27 mouse cellular contexts compared by ENCODE assay signal in genomic region chr14:75983891-75984290, GRCm38 (mm10). TPM values are rescaled to one million over a fixed set of nuclear protein-coding genes. Genes with fewer than 3 reads are reported as not detected.
DNase-seq lines count a peak whose midpoint lies in the region; ATAC-seq and TF ChIP-seq lines count a peak whose summit lies in the region.
"Had no signal": no experiment of that assay in that cellular context is flagged by ENCODE, and none has a peak within 500 bp of the region (broad histone marks: within the 10 kb centered on the region; RNA-seq: fewer than 3 reads in every experiment).

No protein-coding gene starts in this region.

- TF ChIP-seq CTCF in left cerebral cortex, adult 2 months (IDR thresholded peaks at IDR 0.05), result no peak

- H3K4me1 ChIP-seq in hindbrain, embryonic 15.5 days (replicated peaks), result peaks cover 22% of the 10 kb centered on the region
- H3K4me1 ChIP-seq in hindbrain, embryonic 11.5 days (replicated peaks; ENCODE audit: control insufficient read depth, insufficient read depth, low read length), result no peaks in the 10 kb centered on the region
- peaks cover 39% of the 10 kb centered on the region for H3K4me1 ChIP-seq in limb, embryonic 13.5 days
- H3K4me1 ChIP-seq: forebrain, embryonic 10.5 days; heart, embryonic 10.5 days; heart, embryonic 13.5 days had no signal

- no peaks in the 10 kb centered on the region for H3K36me3 ChIP-seq in hindbrain, embryonic 15.5 days
- no peaks in the 10 kb centered on the region for H3K36me3 ChIP-seq in hindbrain, embryonic 11.5 days (ENCODE audit: control insufficient read depth, insufficient read depth, low read length)
- H3K36me3 ChIP-seq in limb, embryonic 13.5 days, result no peaks in the 10 kb centered on the region
- H3K36me3 ChIP-seq: heart, embryonic 13.5 days had no signal

- H3K4me3 ChIP-seq in hindbrain, embryonic 15.5 days, result no peak overlapping the region
- H3K4me3 ChIP-seq in hindbrain, embryonic 11.5 days (ENCODE audit: low read depth, low read length), result no peak overlapping the region
- H3K4me3 ChIP-seq in left cerebral cortex, adult 2 months, result no peak overlapping the region
- no peak overlapping the region for H3K4me3 ChIP-seq in limb, embryonic 13.5 days
- H3K4me3 ChIP-seq: forebrain, embryonic 10.5 days; forebrain, embryonic 13.5 days; heart, adult 2 months; heart, embryonic 10.5 days; heart, embryonic 13.5 days had no signal

- DNase-seq in hindbrain, embryonic 11.5 days (ENCODE audit: low spot score), result no peak
- DNase-seq in left cerebral cortex, adult 2 months (ENCODE audit: extremely low spot score in 1 of 2, low spot score in 2 of 2), result no peak
- DNase-seq in left cerebral cortex, postnatal 10 days (ENCODE audit: extremely low spot score in 1 of 2, low spot score in 2 of 2), result no peak
- peak; percentile 59 for DNase-seq in brain, adult 2 months (ENCODE audit: low read depth, low spot score)
- DNase-seq in gastrocnemius, postnatal 14 days, result no peak
- DNase-seq: adrenal gland, adult 8-10 months; adrenal gland, postnatal 25 days; cerebellum, adult 18-20 months; cerebellum, adult 9-10 months; cerebellum, postnatal 14 days; gastrocnemius, postnatal 36 days; heart, adult 2 months; heart, postnatal 14 days; heart, postnatal 4 days had no signal

- no peaks in the 10 kb centered on the region for H3K27me3 ChIP-seq in hindbrain, embryonic 15.5 days
- no peaks in the 10 kb centered on the region for H3K27me3 ChIP-seq in hindbrain, embryonic 11.5 days (ENCODE audit: control insufficient read depth, insufficient read depth, low read length)
- no peaks in the 10 kb centered on the region for H3K27me3 ChIP-seq in limb, embryonic 13.5 days
- H3K27me3 ChIP-seq: forebrain, embryonic 13.5 days; heart, embryonic 13.5 days had no signal

- H3K4me2 ChIP-seq in hindbrain, embryonic 15.5 days, result no peak overlapping the region
- H3K4me2 ChIP-seq in hindbrain, embryonic 11.5 days (replicated peaks; ENCODE audit: low read depth, low read length), result no peak overlapping the region
- no peak overlapping the region for H3K4me2 ChIP-seq in limb, embryonic 13.5 days (replicated peaks)
- H3K4me2 ChIP-seq: forebrain, embryonic 13.5 days; heart, embryonic 13.5 days had no signal

- WGBS in hindbrain, embryonic 15.5 days, result 78% methylated on average over 2 of the region's 2 CpGs
- WGBS in hindbrain, embryonic 11.5 days, result 88% methylated on average over 2 of the region's 2 CpGs
- WGBS in limb, embryonic 13.5 days, result 75% methylated on average over 2 of the region's 2 CpGs

- intact Hi-C loops in left cerebral cortex, adult 2 months (cut with DNase I), result no loop called here
- intact Hi-C loops in left cerebral cortex, postnatal 10 days (cut with DNase I), result no loop called here
- intact Hi-C loops in gastrocnemius, postnatal 14 days (cut with DNase I; ENCODE audit: low total_unique reads), result no loop called here

- no peak overlapping the region for H3K9ac ChIP-seq in hindbrain, embryonic 15.5 days
- H3K9ac ChIP-seq in hindbrain, embryonic 11.5 days (ENCODE audit: low read depth, low read length), result no peak overlapping the region
- H3K9ac ChIP-seq in limb, embryonic 13.5 days, result no peak overlapping the region
- H3K9ac ChIP-seq: forebrain, embryonic 13.5 days; heart, embryonic 13.5 days had no signal

- no peak for ATAC-seq in hindbrain, embryonic 15.5 days (ENCODE audit: low FRiP score, low read depth)
- ATAC-seq in hindbrain, embryonic 11.5 days (ENCODE audit: low FRiP score), result no peak
- ATAC-seq in limb, embryonic 13.5 days (ENCODE audit: low FRiP score, low read depth), result no peak
- ATAC-seq in activated CD4-positive, CD25-positive, alpha-beta regulatory T cell, adult 4 months, result no peak
- ATAC-seq: CD4-positive, CD25-positive, alpha-beta regulatory T cell, adult 4 months; forebrain, embryonic 13.5 days; hindbrain, embryonic 16.5 days; inflammation-experienced regulatory T-cells, adult 6 months had no signal

- 0 out of 2 replicates have a peak overlapping the region, but pooled peaks have one; percentile 5 for H3K27ac ChIP-seq in hindbrain, embryonic 15.5 days (replicated peaks)
- H3K27ac ChIP-seq in hindbrain, embryonic 11.5 days (ENCODE audit: low read depth, low read length), result no peak overlapping the region
- H3K27ac ChIP-seq in left cerebral cortex, adult 2 months, result peak overlapping the region; percentile 36; the same call in 1 of the 2 replicates
- peak overlapping the region; percentile 67; the same call in 1 of the 2 replicates for H3K27ac ChIP-seq in limb, embryonic 13.5 days
- H3K27ac ChIP-seq: forebrain, embryonic 10.5 days; forebrain, embryonic 13.5 days; heart, adult 2 months; heart, embryonic 10.5 days; heart, embryonic 13.5 days had no signal

- no peaks in the 10 kb centered on the region for H3K9me3 ChIP-seq in hindbrain, embryonic 15.5 days
- no peaks in the 10 kb centered on the region for H3K9me3 ChIP-seq in hindbrain, embryonic 11.5 days (ENCODE audit: control insufficient read depth, low read length)
- H3K9me3 ChIP-seq in limb, embryonic 13.5 days, result no peaks in the 10 kb centered on the region
- H3K9me3 ChIP-seq: forebrain, embryonic 10.5 days; forebrain, embryonic 13.5 days; heart, embryonic 10.5 days; heart, embryonic 13.5 days had no signal

RNA-seq across cellular contexts. Expression of gene Gtf2f2, which starts 26.8 kb away (rescaled TPM):
- polyA plus RNA-seq in hindbrain, embryonic 15.5 days (2015; fragmentation: Nextera tagmentation; extraction: Ambion mirVana), result 34.6 and 35.4 TPM in 2 replicates
- polyA plus RNA-seq in hindbrain, embryonic 11.5 days (2014; fragmentation: Nextera tagmentation; extraction: Ambion mirVana), result 52.1 and 59.0 TPM in 2 replicates
- 10 to 100 TPM; 14.8 to 15.5 TPM for total RNA-seq in left cerebral cortex, adult 2 months (2021)
- total RNA-seq in left cerebral cortex, postnatal 10 days (2021), result 10 to 100 TPM; 22.5 to 23.0 TPM
- polyA plus RNA-seq in limb, embryonic 13.5 days (2015; fragmentation: Nextera tagmentation; extraction: Ambion mirVana), result 41.4 TPM in 2 replicates
- total RNA-seq in gastrocnemius, postnatal 14 days (2021), result 10 to 100 TPM; 11.0 to 12.9 TPM
- polyA plus RNA-seq in activated CD4-positive, CD25-positive, alpha-beta regulatory T cell, adult 4 months (2017; shearing (Covaris generic)), result 10 to 100 TPM; 50.7 to 51.6 TPM

RNA-seq across cellular contexts. Expression of gene Kctd4, which starts 29.1 kb away (rescaled TPM):
- 5.8 and 6.4 TPM in 2 replicates for polyA plus RNA-seq in hindbrain, embryonic 15.5 days (2015; fragmentation: Nextera tagmentation; extraction: Ambion mirVana)
- polyA plus RNA-seq in hindbrain, embryonic 11.5 days (2014; fragmentation: Nextera tagmentation; extraction: Ambion mirVana), result 0.61 and 1.4 TPM in 2 replicates
- total RNA-seq in left cerebral cortex, adult 2 months (2021), result 10 to 100 TPM; 18.6 to 19.7 TPM
- 10 to 100 TPM; 13.2 to 14.6 TPM for total RNA-seq in left cerebral cortex, postnatal 10 days (2021)
- 1.4 and 1.6 TPM in 2 replicates for polyA plus RNA-seq in limb, embryonic 13.5 days (2015; fragmentation: Nextera tagmentation; extraction: Ambion mirVana)
- not detected for total RNA-seq in gastrocnemius, postnatal 14 days (2021)
- polyA plus RNA-seq in activated CD4-positive, CD25-positive, alpha-beta regulatory T cell, adult 4 months (2017; shearing (Covaris generic)), result 1 to 10 TPM; 1.6 to 2.8 TPM
- total RNA-seq: adrenal gland, postnatal 25 days; gastrocnemius, adult 8-10 months; gastrocnemius, postnatal 36 days; granulocyte monocyte progenitor cell, adult 5-6 weeks; heart, adult 2 months; heart, postnatal 14 days; heart, postnatal 4 days had no signal
- polyA plus RNA-seq: C2C12; heart, adult 2 months had no signal
